Mouse (Mus musculus) spleen, postnatal 10 days (tissue): Measurements from ENCODE around the gene Krtap19-9b.

ENCODE experiments used
- DNase-seq, 2 experiments: peaks; one replicate each; pipeline ENCODE4 v3.0.0; 2021 to 2022; ENCODE audit warnings: low spot score in 2 of 2

Krtap19-9b gene

GRCm38 (mm10) chr16:88932165-88932564 lies at the start of gene Krtap19-9b:
Gene Krtap19-9b (minus strand): TSS chr16:88932265.
- DNase-seq, result no peak

DNA sequence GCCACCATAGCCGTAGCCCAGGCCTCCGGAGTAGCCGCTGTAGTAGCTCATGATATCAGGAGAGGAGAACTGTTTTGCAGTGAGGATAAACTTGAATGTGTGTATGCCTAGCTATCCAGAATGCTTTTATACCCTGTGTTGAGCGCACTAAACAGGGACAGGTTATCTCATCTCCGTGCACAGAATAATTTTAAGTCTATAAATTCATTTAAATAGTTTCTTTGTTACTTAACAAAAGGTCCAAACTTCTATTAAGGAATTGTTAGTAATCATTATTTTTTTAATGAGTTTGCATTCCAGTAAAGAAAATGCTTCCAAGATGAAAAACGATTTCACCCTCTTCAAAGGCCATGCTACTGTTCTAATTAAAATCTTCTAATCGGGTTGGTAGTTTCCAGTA lies 30.7 kb upstream of the Krtap19-9b start, which contains the start of gene Krtap16-3:
Krtap16-3 (minus strand) TSS at position 101 of the 400 bp plus-strand sequence.
- no peak for DNase-seq

- no peak for DNase-seq
These were observed 9.0 kb upstream of the Krtap19-9b start for GRCm38 (mm10) chr16:88941106-88941505.

DNA sequence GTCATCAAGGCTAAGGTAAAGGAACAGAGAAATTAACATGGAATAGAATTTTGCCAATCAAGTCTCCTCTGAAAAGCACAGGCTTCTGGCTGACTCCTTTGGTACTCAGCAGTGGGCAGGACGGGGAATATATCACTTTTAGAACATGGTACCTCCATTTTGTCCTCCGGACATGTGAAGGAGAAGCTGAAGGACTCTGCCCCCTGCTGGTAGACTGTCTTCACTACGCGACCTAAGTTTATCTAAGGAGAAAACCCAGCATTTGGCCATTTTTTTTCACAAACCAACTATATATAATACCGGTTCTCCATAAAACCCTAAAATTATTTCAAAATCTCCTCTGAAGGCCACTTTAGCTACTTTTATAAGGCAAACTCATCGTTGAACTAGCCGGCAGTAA lies 6.2 kb upstream of the Krtap19-9b start:
- DNase-seq, result no peak

DNA sequence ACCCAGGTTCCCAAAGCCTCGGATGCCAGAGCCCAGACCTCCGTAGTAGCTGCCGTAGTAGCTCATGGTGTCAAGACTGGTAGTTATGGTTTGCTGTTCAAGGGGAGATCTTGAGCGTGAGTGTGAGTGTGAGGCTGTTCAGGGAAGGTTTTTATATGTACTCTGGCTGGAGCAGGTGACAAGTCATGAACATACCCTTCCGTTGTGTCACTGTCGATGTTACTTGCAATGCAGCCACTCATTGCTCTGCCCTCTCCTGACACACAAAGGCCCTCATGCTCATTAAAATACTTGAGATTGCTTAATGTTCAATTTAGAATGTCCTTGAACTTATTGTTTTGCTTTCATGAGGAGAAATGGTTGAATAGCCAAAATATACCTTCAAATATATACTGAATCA lies 35.7 kb downstream of the Krtap19-9b start, which contains the start of gene Krtap19-5:
Krtap19-5 (minus strand) TSS at position 101 of the 400 bp plus-strand sequence.
- no peak for DNase-seq

GRCm38 (mm10) chr16:88886870-88887269 lies 45.2 kb downstream of the Krtap19-9b start:
- no peak for DNase-seq

- DNase-seq, result no peak
These were observed 47.1 kb downstream of the Krtap19-9b start, which contains the start of gene Krtap19-4 for GRCm38 (mm10) chr16:88884989-88885388. Gene Krtap19-4 (minus strand): TSS chr16:88885089.
